Mouse (Mus musculus) CH12.LX (cell line): ENCODE results near the gene Unk. TPM values are rescaled to one million over a fixed set of nuclear protein-coding genes. Genes with fewer than 3 reads are reported as not detected.

Source experiments
- DNase-seq: peaks from one replicate; pipeline ENCODE4 v3.0.0-alpha.2; 2013; ENCODE audit errors: extremely low read depth
- H3K27ac ChIP-seq: 2 replicates; pipeline ENCODE4 v1.5.1; 2012; ENCODE audit warnings: low read depth, mild to moderate bottlenecking, control low read depth, moderate library complexity; ENCODE audit not compliant: insufficient read depth
- H3K27me3 ChIP-seq: replicated peaks from 2 replicates; pipeline ENCODE3; 2012; ENCODE audit warnings: inconsistent platforms
- H3K36me3 ChIP-seq, 2 experiments: replicated peaks in 1 of 2; 2 replicates each; pipeline versions ENCODE3 to v1.6.1; 2012; ENCODE audit warnings: inconsistent platforms in 1 of 2, low read length in 1 of 2, mild to moderate bottlenecking in 1 of 2, mixed read lengths in 1 of 2, moderate library complexity in 1 of 2; ENCODE audit not compliant: control insufficient read depth in 1 of 2, insufficient read depth in 1 of 2
- H3K4me1 ChIP-seq, 2 experiments: 2 replicates each; pipeline ENCODE4 v1.6.1; 2012; ENCODE audit warnings: inconsistent platforms in 1 of 2, moderate library complexity in 1 of 2; ENCODE audit not compliant: insufficient read depth in 2 of 2, control insufficient read depth in 1 of 2
- H3K4me2 ChIP-seq: 2 replicates; pipeline ENCODE4 v1.6.1; 2012; ENCODE audit warnings: low read depth, mild to moderate bottlenecking, control low read depth; ENCODE audit not compliant: poor library complexity, insufficient read depth, severe bottlenecking
- H3K4me3 ChIP-seq, 3 experiments: fragments of 150-350 bp in 1 of 3; sonication (generic) in 1 of 3; replicated peaks in 1 of 3; 2 replicates each; pipeline versions ENCODE3 to v1.5.1; 2011 to 2012; ENCODE audit warnings: low read depth in 2 of 3, low read length in 2 of 3, mild to moderate bottlenecking in 2 of 3, moderate library complexity in 2 of 3, control low read depth in 1 of 3, improper control_type of control experiment in 1 of 3, inconsistent platforms in 1 of 3, mixed read lengths in 1 of 3; ENCODE audit not compliant: poor library complexity in 1 of 3
- H3K79me2 ChIP-seq: replicated peaks from 2 replicates; pipeline ENCODE4 v1.6.1; 2012; ENCODE audit warnings: mild to moderate bottlenecking, moderate library complexity; ENCODE audit not compliant: control insufficient read depth, poor library complexity, insufficient read depth, severe bottlenecking; ENCODE audit errors: extremely low read depth
- H3K9ac ChIP-seq: 2 replicates; pipeline ENCODE4 v1.6.1; 2012; ENCODE audit warnings: low read depth, mild to moderate bottlenecking, control low read depth, moderate library complexity; ENCODE audit not compliant: insufficient read depth
- H3K9me3 ChIP-seq: replicated peaks from 2 replicates; pipeline ENCODE3; 2012; ENCODE audit warnings: low read length, inconsistent platforms, mixed read lengths
- BHLHE40 ChIP-seq: IDR thresholded peaks from 2 replicates; pipeline ENCODE4 v1.6.1; 2011; ENCODE audit warnings: mild to moderate bottlenecking, low read depth, low read length, improper control_type of control experiment
- CHD1 ChIP-seq: IDR thresholded peaks from 2 replicates; pipeline ENCODE4 v1.6.1; 2012; ENCODE audit warnings: low read depth, low read length, improper control_type of control experiment, inconsistent platforms
- CHD2 ChIP-seq: IDR thresholded peaks from 2 replicates; pipeline ENCODE4 v1.6.1; 2011; ENCODE audit warnings: low read length, improper control_type of control experiment
- CTCF ChIP-seq, 2 experiments: IDR thresholded peaks in 1 of 2; conservative IDR thresholded peaks in 1 of 2; 2 replicates each; pipeline ENCODE4 v1.5.1; 2011 to 2012; ENCODE audit warnings: low read depth in 2 of 2, low read length in 2 of 2, improper control_type of control experiment in 1 of 2, inconsistent platforms in 1 of 2, mild to moderate bottlenecking in 1 of 2, moderate library complexity in 1 of 2
- E2F4 ChIP-seq: IDR thresholded peaks from 2 replicates; pipeline ENCODE4 v1.6.1; 2011; ENCODE audit warnings: low read depth, low read length, improper control_type of control experiment; ENCODE audit not compliant: insufficient replicate concordance
- ELF1 ChIP-seq: IDR thresholded peaks from 2 replicates; pipeline ENCODE4 v1.6.1; 2014; ENCODE audit warnings: low read depth, mild to moderate bottlenecking, inconsistent platforms, low read length, improper control_type of control experiment
- ETS1 ChIP-seq: conservative IDR thresholded peaks from 2 replicates; pipeline ENCODE4 v1.6.1; 2012; ENCODE audit warnings: low read depth, mild to moderate bottlenecking, inconsistent platforms, low read length, improper control_type of control experiment, moderate library complexity
- GABPA ChIP-seq: IDR thresholded peaks from 2 replicates; pipeline ENCODE4 v1.6.1; 2012; ENCODE audit warnings: low read depth, low read length, improper control_type of control experiment, inconsistent platforms; ENCODE audit not compliant: insufficient replicate concordance
- HCFC1 ChIP-seq: IDR thresholded peaks from 2 replicates; pipeline ENCODE4 v1.6.1; 2012; ENCODE audit warnings: low read depth, mild to moderate bottlenecking, inconsistent platforms, low read length, improper control_type of control experiment
- IRF4 ChIP-seq: IDR thresholded peaks from 2 replicates; pipeline ENCODE4 v1.6.1; 2014; ENCODE audit warnings: low read depth, mild to moderate bottlenecking, inconsistent platforms, low read length, improper control_type of control experiment
- JUN ChIP-seq: IDR thresholded peaks from 2 replicates; pipeline ENCODE4 v1.6.1; 2011; ENCODE audit warnings: low read depth, mild to moderate bottlenecking, low read length, improper control_type of control experiment, moderate library complexity; ENCODE audit not compliant: insufficient read depth
- JUND ChIP-seq: conservative IDR thresholded peaks from 2 replicates; pipeline ENCODE4 v1.6.1; 2011; ENCODE audit warnings: low read depth, low read length, improper control_type of control experiment
- KAT2A ChIP-seq: IDR thresholded peaks from 2 replicates; pipeline ENCODE4 v1.6.1; 2012; ENCODE audit warnings: low read length, improper control_type of control experiment, inconsistent platforms; ENCODE audit not compliant: insufficient replicate concordance
- MAZ ChIP-seq: IDR thresholded peaks from 2 replicates; pipeline ENCODE4 v1.6.1; 2012; ENCODE audit warnings: low read depth, mild to moderate bottlenecking, inconsistent platforms, low read length, improper control_type of control experiment, moderate library complexity
- MEF2A ChIP-seq: IDR thresholded peaks from 2 replicates; pipeline ENCODE4 v1.6.1; 2014; ENCODE audit warnings: low read depth, mild to moderate bottlenecking, inconsistent platforms, low read length, improper control_type of control experiment, borderline replicate concordance
- MXI1 ChIP-seq: IDR thresholded peaks from 2 replicates; pipeline ENCODE4 v1.6.1; 2011; ENCODE audit warnings: mild to moderate bottlenecking, low read depth, low read length, improper control_type of control experiment
- MYC ChIP-seq: IDR thresholded peaks from 2 replicates; pipeline ENCODE4 v1.6.1; 2011; ENCODE audit warnings: low read depth, mild to moderate bottlenecking, improper control_type of control experiment, low read length
- NELFE ChIP-seq: IDR thresholded peaks from 2 replicates; pipeline ENCODE4 v1.6.1; 2011; ENCODE audit warnings: low read depth, low read length, improper control_type of control experiment
- NRF1 ChIP-seq: IDR thresholded peaks from 2 replicates; pipeline ENCODE4 v1.6.1; 2014; ENCODE audit warnings: low read depth, mild to moderate bottlenecking, inconsistent platforms, low read length, improper control_type of control experiment, moderate library complexity
- PAX5 ChIP-seq: IDR thresholded peaks from 2 replicates; pipeline ENCODE4 v1.6.1; 2012; ENCODE audit warnings: low read length, inconsistent platforms, mixed read lengths
- POLR2A ChIP-seq: IDR thresholded peaks from 2 replicates; pipeline ENCODE4 v1.6.1; 2011; ENCODE audit warnings: low read depth, mild to moderate bottlenecking, improper control_type of control experiment, low read length
- POLR2AphosphoS2 ChIP-seq: IDR thresholded peaks from 2 replicates; pipeline ENCODE4 v1.6.1; 2011; ENCODE audit warnings: low read depth, low read length, improper control_type of control experiment
- RAD21 ChIP-seq: IDR thresholded peaks from 2 replicates; pipeline ENCODE4 v1.6.1; 2011; ENCODE audit warnings: low read depth, mild to moderate bottlenecking, low read length, improper control_type of control experiment, moderate library complexity
- TBP ChIP-seq: conservative IDR thresholded peaks from 2 replicates; pipeline ENCODE4 v1.6.1; 2011; ENCODE audit warnings: low read depth, low read length, improper control_type of control experiment
- TCF12 ChIP-seq: IDR thresholded peaks from 2 replicates; pipeline ENCODE4 v1.6.1; 2014; ENCODE audit warnings: low read depth, mild to moderate bottlenecking, inconsistent platforms, low read length, improper control_type of control experiment
- UBTF ChIP-seq: IDR thresholded peaks from 2 replicates; pipeline ENCODE4 v1.6.1; 2012; ENCODE audit warnings: low read depth, mild to moderate bottlenecking, inconsistent platforms, low read length, improper control_type of control experiment, moderate library complexity
- USF1 ChIP-seq: IDR thresholded peaks from 2 replicates; pipeline ENCODE4 v1.6.1; 2014; ENCODE audit warnings: low read depth, mild to moderate bottlenecking, inconsistent platforms, low read length, improper control_type of control experiment
- USF2 ChIP-seq: conservative IDR thresholded peaks from 2 replicates; pipeline ENCODE4 v1.6.1; 2011; ENCODE audit warnings: low read depth, low read length, improper control_type of control experiment
- ZC3H11A ChIP-seq: IDR thresholded peaks from 2 replicates; pipeline ENCODE4 v1.6.1; 2012; ENCODE audit warnings: low read depth, mild to moderate bottlenecking, inconsistent platforms, low read length, improper control_type of control experiment
- ZKSCAN1 ChIP-seq: IDR thresholded peaks from 2 replicates; pipeline ENCODE4 v1.6.1; 2012; ENCODE audit warnings: low read depth, inconsistent platforms, low read length, improper control_type of control experiment, borderline replicate concordance
- ZNF384 ChIP-seq: IDR thresholded peaks from 2 replicates; pipeline ENCODE4 v1.6.1; 2012; ENCODE audit warnings: low read depth, low read length, improper control_type of control experiment, inconsistent platforms
- dilution Hi-C: fragments of 300-500 bp; cut with MboI; formaldehyde crosslinking; loops from 2 replicates; pipeline ENCODE4 v1.14.3; 2020; ENCODE audit warnings: low sequenced_read_pairs; ENCODE audit not compliant: extremely low pct_unique_long_range_greater_than_20kb, extremely low pct_ligation_motif_present
- in situ Hi-C: fragments of 300-500 bp; cut with MboI; formaldehyde crosslinking; loops from 3 replicates; pipeline ENCODE4 v1.14.3; 2019; ENCODE audit warnings: low sequenced_read_pairs, low pct_ligation_motif_present, low pct_unique_long_range_greater_than_20kb, mixed read lengths
- polyA plus RNA-seq: library from polyadenylated mRNA; unstranded; fragments of >175 nt; gene quantifications from 2 replicates; pipeline ENCODE4 v1.2.1, GENCODE M21; 2012; ENCODE audit warnings: low read depth; ENCODE audit not compliant: insufficient read length
- total RNA-seq, 2 experiments: library from RNA; depleted of rRNA; stranded (reverse); fragments of 300-350 nt in 1 of 2; fragments of >200 nt in 1 of 2; gene quantifications; 2 replicates each; pipeline ENCODE4 v1.2.3; 2012 to 2014

Unk gene
- total and polyA plus RNA-seq, 3 experiments = 20.9 to 35.0 (median 24.7) TPM

GRCm38 (mm10) chr11:116023771-116024355, 6.3 kb upstream of the Unk start:
- Histone ChIP-seq H3K27ac (peak overlapping the region; percentile 93), H3K9me3 (no peaks in the 10 kb centered on the region), H3K4me2 (no peak overlapping the region), H3K36me3 (peaks cover 17 to 23% of the 10 kb centered on the region in 2 experiments), H3K9ac (peak overlapping the region; percentile 98), H3K4me1 (peaks cover 5 to 25% of the 10 kb centered on the region in 2 experiments; a peak in 3 of 4 replicates), H3K79me2 (peaks cover 11% of the 10 kb centered on the region), H3K27me3 (peaks cover 16% of the 10 kb centered on the region), H3K4me3 (peak overlapping the region; percentile 60 to 82 (median 81))
- dilution Hi-C loops = no loop called here
- in situ Hi-C loops = loop anchor here (25.0 kb wide), 1 partner anchor 412 kb away; the partner anchor contains the start of genes Gga3, Mif4gd and Mrps7
- TF ChIP-seq NELFE = no peak
- no peak; the same call in 1 of the 2 replicates for TF ChIP-seq NRF1
- TF ChIP-seq PAX5 = no peak
- no peak for TF ChIP-seq POLR2A
- no peak for TF ChIP-seq IRF4
- peak; percentile 68; the same call in 1 of the 2 replicates for TF ChIP-seq ZNF384
- peak; percentile 49; the same call in 1 of the 2 replicates for TF ChIP-seq BHLHE40
- TF ChIP-seq ELF1 = no peak
- TF ChIP-seq POLR2AphosphoS2 = no peak
- TF ChIP-seq GABPA = no peak
- TF ChIP-seq RAD21 = no peak
- TF ChIP-seq MEF2A = peak; percentile 70
- TF ChIP-seq MYC = no peak
- TF ChIP-seq KAT2A = no peak
- peak; percentile 64; the same call in 1 of the 2 replicates for TF ChIP-seq ETS1
- no peak for TF ChIP-seq ZKSCAN1
- no peak for TF ChIP-seq JUND
- no peak for TF ChIP-seq TCF12
- 0 out of 2 replicates have a peak, but pooled peaks have one; percentile 48 for TF ChIP-seq CHD1
- no peak for TF ChIP-seq MXI1
- TF ChIP-seq HCFC1 = no peak
- TF ChIP-seq UBTF = peak; percentile 80; the same call in 1 of the 2 replicates
- no peak for TF ChIP-seq JUN
- no peak for TF ChIP-seq TBP
- no peak for TF ChIP-seq USF1
- TF ChIP-seq USF2 = no peak
- TF ChIP-seq E2F4 = no peak
- no peak for TF ChIP-seq CHD2
- no peak; the same call in 1 of the 2 replicates for TF ChIP-seq MAZ
- TF ChIP-seq ZC3H11A = no peak
- TF ChIP-seq CTCF (conservative IDR thresholded peaks at IDR 0.05 in 1 of 2, IDR thresholded peaks at IDR 0.05 in 1 of 2; ENCODE audit: low read depth in 2 of 2, low read length in 2 of 2) = peak in 1 of 2 experiments; percentile 70; a peak in 2 of 4 replicates
- DNase-seq = peak; percentile 90
